Mouse (Mus musculus) adrenal gland, postnatal 25 days (tissue): ENCODE measurements around the gene BC067074. TPM values are rescaled to one million over a fixed set of nuclear protein-coding genes. Genes with fewer than 3 reads are reported as not detected.

Source experiments
- total RNA-seq: library from RNA; stranded (reverse); gene quantifications from 2 replicates; pipeline ENCODE4 v1.2.3, GENCODE M21; 2021

The BC067074 gene
- total RNA-seq, 1 experiment from 2014 or later, result 0.85 TPM

Other genes starting within 250 kb of the BC067074 start
- 86.0 and 96.8 TPM in 2 replicates for gene Gpx8, start 246.7 kb upstream of the BC067074 start, total RNA-seq
- gene Gzma, start 192.2 kb upstream of the BC067074 start, total RNA-seq, result not detected in 2 replicates
- 8.4 and 11.5 TPM in 2 replicates for gene Esm1, start 83.5 kb upstream of the BC067074 start, total RNA-seq
- gene Gzmk, start 67.3 kb upstream of the BC067074 start, total RNA-seq, result not detected in 2 replicates